Mouse (Mus musculus) cerebellum, adult 2 months (tissue): ENCODE measurements around the gene Hectd1.

ENCODE experiments used
- CTCF ChIP-seq: fragments of 200-500 bp; IDR thresholded peaks from 2 replicates; pipeline ENCODE4 v1.5.1; 2011; ENCODE audit warnings: low read depth, mild to moderate bottlenecking, control low read depth, low read length, moderate library complexity, borderline replicate concordance; ENCODE audit not compliant: insufficient read depth
- POLR2A ChIP-seq: fragments of 200-500 bp; IDR thresholded peaks from 2 replicates; pipeline ENCODE4 v1.6.1; 2011; ENCODE audit warnings: low read length, control low read depth, borderline replicate concordance; ENCODE audit not compliant: insufficient read depth

- TF ChIP-seq CTCF (no peak), POLR2A (no peak)
Observed at GRCm38 (mm10) chr12:51869511-51869910, 40.2 kb upstream of the Hectd1 start.
